Mouse (Mus musculus) limb, embryonic 15.5 days (tissue): ENCODE data around the gene Tmprss2. TPM values are rescaled to one million over a fixed set of nuclear protein-coding genes. Genes with fewer than 3 reads are reported as not detected.

Experiments used
- ATAC-seq: fragments of 200-750 bp; cut with Nextera tagmentation; 2 replicates; pipeline ENCODE4 v1.8.0; 2017; ENCODE audit warnings: low read depth, moderate TSS enrichment; ENCODE audit not compliant: insufficient number of reproducible peaks, low FRiP score, low TSS enrichment
- H3K27ac ChIP-seq: fragments of 300-500 bp; sonication (generic); 2 replicates; pipeline ENCODE4 v1.5.1; 2015; ENCODE audit warnings: moderate library complexity, mild to moderate bottlenecking, inconsistent platforms
- H3K27me3 ChIP-seq: fragments of 300-500 bp; sonication (generic); 2 replicates; pipeline ENCODE4 v1.6.1; 2015; ENCODE audit warnings: inconsistent platforms
- H3K36me3 ChIP-seq: fragments of 300-500 bp; sonication (generic); 2 replicates; pipeline ENCODE4 v1.6.1; 2015; ENCODE audit warnings: inconsistent platforms
- H3K4me1 ChIP-seq: fragments of 300-500 bp; sonication (generic); 2 replicates; pipeline ENCODE4 v1.6.1; 2015; ENCODE audit warnings: inconsistent platforms
- H3K4me2 ChIP-seq: fragments of 300-500 bp; sonication (generic); 2 replicates; pipeline ENCODE4 v1.6.1; 2015; ENCODE audit warnings: mild to moderate bottlenecking, inconsistent platforms
- H3K4me3 ChIP-seq: fragments of 300-500 bp; sonication (generic); 2 replicates; pipeline ENCODE4 v1.5.1; 2015; ENCODE audit warnings: mild to moderate bottlenecking, inconsistent platforms
- H3K9ac ChIP-seq: fragments of 300-500 bp; sonication (generic); 2 replicates; pipeline ENCODE4 v1.6.1; 2015; ENCODE audit warnings: inconsistent platforms
- H3K9me3 ChIP-seq: fragments of 300-500 bp; sonication (generic); 2 replicates; pipeline ENCODE4 v1.6.1; 2016; ENCODE audit warnings: inconsistent platforms
- WGBS: fragments of 180-500 bp; shearing (Covaris S2); methylation state at CpG from one replicate; pipeline ENCODE4 v1.1.7; 2015; 5-methylcytosine and 5-hydroxymethylcytosine counted together
- polyA plus RNA-seq: library from polyadenylated mRNA; unstranded; fragments of >200 nt; fragmentation: Nextera tagmentation; extraction: Ambion mirVana; gene quantifications from 2 replicates; pipeline ENCODE4 v1.2.1, GENCODE M21; 2015

The Tmprss2 gene
- polyA plus RNA-seq, 1 experiment from 2014 or later: 0.97 TPM

DNA sequence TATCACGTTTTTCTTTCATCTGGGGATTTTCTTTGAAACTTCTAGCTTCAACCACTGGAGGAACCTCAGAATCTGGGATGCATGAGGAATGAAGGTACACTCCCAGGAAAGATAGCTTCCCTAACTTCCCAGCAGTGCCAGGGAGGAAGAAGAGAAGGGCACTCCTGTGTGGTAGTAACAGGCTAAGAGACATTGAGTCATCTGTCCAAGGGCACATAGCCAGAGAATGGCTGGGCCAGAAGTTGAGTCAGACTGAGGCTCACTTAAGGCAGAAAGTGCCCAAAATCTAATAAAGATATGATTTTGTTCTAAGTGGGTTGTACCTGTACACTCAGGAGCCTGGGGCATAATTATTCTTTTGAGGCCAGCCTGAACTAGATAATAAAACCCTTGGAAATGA lies 41.6 kb downstream of the Tmprss2 start:
- Histone ChIP-seq H3K36me3 (no peaks in the 10 kb centered on the region), H3K9ac (no peak overlapping the region), H3K4me3 (no peak overlapping the region), H3K4me2 (no peak overlapping the region), H3K4me1 (no peaks in the 10 kb centered on the region), H3K27me3 (no peaks in the 10 kb centered on the region), H3K9me3 (no peaks in the 10 kb centered on the region), H3K27ac (no peak overlapping the region)
- ATAC-seq: no peak
- WGBS: 51% methylated on average over 1 of the region's 1 CpGs

- no peak overlapping the region for H3K27ac ChIP-seq
- WGBS: 52% methylated on average over 9 of the region's 9 CpGs
- no peak for ATAC-seq
Measured at GRCm38 (mm10) chr16:97568662-97569061, 42.3 kb downstream of the Tmprss2 start.

DNA sequence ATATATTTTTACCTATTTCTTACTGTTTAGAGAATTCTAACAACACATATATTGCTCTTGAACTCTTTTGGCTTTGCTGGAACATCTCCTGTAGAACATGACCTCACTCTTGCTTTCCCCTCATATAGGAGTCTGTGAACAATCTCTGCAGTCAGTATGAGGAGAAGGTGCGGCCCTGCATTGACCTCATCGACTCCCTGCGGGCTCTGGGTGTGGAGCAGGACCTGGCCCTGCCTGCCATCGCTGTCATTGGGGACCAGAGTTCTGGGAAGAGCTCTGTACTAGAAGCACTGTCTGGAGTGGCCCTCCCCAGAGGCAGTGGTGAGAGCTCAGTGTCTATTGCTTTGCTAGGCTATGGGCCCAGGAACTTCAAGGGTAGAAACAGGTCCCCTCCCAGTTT lies 66.7 kb downstream of the Tmprss2 start:
- no peak overlapping the region for H3K9ac ChIP-seq
- no peak for ATAC-seq
- H3K27ac ChIP-seq: no peak overlapping the region
- H3K36me3 ChIP-seq: no peaks in the 10 kb centered on the region
- H3K4me2 ChIP-seq: no peak overlapping the region
- WGBS: 73% methylated on average over 4 of the region's 4 CpGs
- H3K9me3 ChIP-seq: no peaks in the 10 kb centered on the region
- no peaks in the 10 kb centered on the region for H3K4me1 ChIP-seq
- H3K27me3 ChIP-seq: no peaks in the 10 kb centered on the region
- no peak overlapping the region for H3K4me3 ChIP-seq

More at GRCm38 (mm10) chr16:97568662-97569061, 42.3 kb downstream of the Tmprss2 start:
- H3K4me1 ChIP-seq: no peaks in the 10 kb centered on the region
- H3K4me2 ChIP-seq: no peak overlapping the region
- no peak overlapping the region for H3K4me3 ChIP-seq
- H3K27me3 ChIP-seq: no peaks in the 10 kb centered on the region
- H3K36me3 ChIP-seq: no peaks in the 10 kb centered on the region
- H3K9me3 ChIP-seq: no peaks in the 10 kb centered on the region
- no peak overlapping the region for H3K9ac ChIP-seq

GRCm38 (mm10) chr16:97536859-97537258 lies 74.1 kb downstream of the Tmprss2 start:
- no peaks in the 10 kb centered on the region for H3K27me3 ChIP-seq
- H3K27ac ChIP-seq: no peak overlapping the region
- ATAC-seq: no peak
- no peak overlapping the region for H3K4me3 ChIP-seq
- peaks cover 28% of the 10 kb centered on the region for H3K4me1 ChIP-seq
- no peak overlapping the region for H3K4me2 ChIP-seq
- H3K9ac ChIP-seq: no peak overlapping the region
- H3K36me3 ChIP-seq: no peaks in the 10 kb centered on the region
- 33% methylated on average over 1 of the region's 1 CpGs for WGBS
- H3K9me3 ChIP-seq: no peaks in the 10 kb centered on the region

DNA sequence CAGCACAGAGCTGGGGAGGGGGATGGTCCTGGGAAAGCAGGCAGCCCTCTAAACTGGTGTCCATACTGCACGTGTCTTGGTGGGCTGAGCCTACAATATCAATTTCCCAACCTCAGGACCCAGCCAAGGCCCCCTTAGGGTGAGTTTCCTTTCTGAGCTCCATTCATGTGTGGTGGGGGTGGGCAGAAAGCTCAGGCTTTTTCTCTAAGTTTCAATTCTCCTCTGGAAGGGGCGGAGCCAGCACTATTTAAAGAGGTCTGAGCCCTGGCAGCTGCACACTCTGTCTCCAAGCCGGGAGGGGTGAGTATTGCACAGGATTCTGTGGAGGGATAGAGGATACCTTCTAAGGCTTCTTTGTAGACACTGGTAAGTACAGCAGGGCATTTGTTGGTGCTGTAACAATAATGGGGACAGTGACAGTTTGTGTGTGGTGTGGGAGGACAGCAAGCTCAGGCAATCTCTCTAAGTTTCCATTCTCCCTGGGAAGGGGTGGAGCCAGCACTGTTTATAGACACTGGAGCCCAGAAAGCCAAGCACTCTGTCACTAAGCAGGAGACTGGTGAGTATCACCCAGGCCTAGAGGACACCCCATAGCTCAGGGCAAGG lies 75.1 kb downstream of the Tmprss2 start:
- ATAC-seq: peak; percentile 71
- Histone ChIP-seq H3K9ac (no peak overlapping the region), H3K4me1 (peaks cover 28% of the 10 kb centered on the region), H3K9me3 (no peaks in the 10 kb centered on the region), H3K4me2 (peak overlapping the region; percentile 38), H3K36me3 (no peaks in the 10 kb centered on the region), H3K27me3 (no peaks in the 10 kb centered on the region), H3K4me3 (0 out of 2 replicates have a peak overlapping the region, but pooled peaks have one; percentile 7), H3K27ac (peak overlapping the region; percentile 82)
- WGBS: 6% methylated on average over 3 of the region's 3 CpGs

DNA sequence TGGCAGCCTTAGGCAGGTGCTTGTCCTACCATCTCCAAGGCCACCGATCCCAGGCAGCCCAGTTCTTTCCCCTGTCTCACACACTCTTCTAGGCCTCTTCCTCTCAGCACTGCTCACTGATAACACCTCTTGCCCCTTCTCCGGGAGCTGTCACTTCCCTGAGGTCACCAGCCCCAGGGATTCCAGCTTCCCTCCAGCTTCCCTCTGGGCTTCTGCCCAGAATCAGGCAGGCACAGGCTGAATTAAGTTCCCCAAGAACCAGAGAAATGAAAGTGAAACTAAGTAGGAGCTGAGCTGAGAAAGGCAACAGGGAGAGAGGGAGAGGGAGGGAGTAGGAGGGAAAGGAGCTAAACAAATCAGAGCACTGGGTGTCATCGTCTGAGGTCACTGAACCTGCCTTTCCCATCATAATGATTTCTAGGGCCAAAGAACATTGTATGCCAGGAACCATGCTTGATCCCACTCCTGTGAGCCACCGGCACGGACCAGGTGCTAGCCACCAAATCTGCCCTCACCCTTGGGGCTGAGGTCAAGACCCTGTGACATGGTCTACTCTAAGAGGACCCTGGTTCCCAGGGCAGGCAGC lies 76.0 kb downstream of the Tmprss2 start:
- Histone ChIP-seq H3K27ac (peak overlapping the region; percentile 82), H3K4me3 (peak overlapping the region; percentile 11; the same call in 1 of the 2 replicates)
- ATAC-seq: no peak; the same call in 1 of the 2 replicates

GRCm38 (mm10) chr16:97534448-97534847 lies 76.5 kb downstream of the Tmprss2 start:
- Histone ChIP-seq H3K9ac (no peak overlapping the region), H3K9me3 (no peaks in the 10 kb centered on the region), H3K27me3 (no peaks in the 10 kb centered on the region), H3K4me1 (peaks cover 28% of the 10 kb centered on the region), H3K36me3 (no peaks in the 10 kb centered on the region), H3K4me3 (no peak overlapping the region), H3K4me2 (peak overlapping the region; percentile 38), H3K27ac (peak overlapping the region; percentile 82)
- ATAC-seq: no peak
- WGBS: 46% methylated on average over 1 of the region's 1 CpGs

More for the DNA sequence above, 76.0 kb downstream of the Tmprss2 start:
- Histone ChIP-seq H3K9me3 (no peaks in the 10 kb centered on the region), H3K36me3 (no peaks in the 10 kb centered on the region), H3K4me2 (peak overlapping the region; percentile 38), H3K27me3 (no peaks in the 10 kb centered on the region), H3K4me1 (peaks cover 28% of the 10 kb centered on the region), H3K9ac (no peak overlapping the region)
- 34% methylated on average over 5 of the region's 5 CpGs for WGBS

DNA sequence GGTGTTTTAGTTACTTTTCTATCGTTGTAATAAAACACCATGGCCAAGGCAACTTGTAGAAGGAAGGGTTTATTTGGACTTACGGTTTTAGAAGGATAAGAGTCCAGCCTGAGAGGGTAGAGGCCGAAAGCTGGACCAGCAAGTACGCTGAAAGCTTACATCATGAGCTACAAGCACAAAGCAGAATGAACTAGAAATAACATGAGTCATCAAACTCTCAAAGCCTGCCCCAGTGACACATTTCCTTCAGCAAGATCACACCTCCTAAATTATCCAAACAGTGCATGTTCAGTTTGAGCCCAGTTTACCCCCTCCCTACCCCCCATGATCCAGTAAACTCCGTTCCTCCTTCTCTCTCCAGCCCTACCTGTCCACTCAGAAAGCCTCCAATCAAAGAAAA lies 77.2 kb downstream of the Tmprss2 start:
- H3K27me3 ChIP-seq: no peaks in the 10 kb centered on the region
- H3K9me3 ChIP-seq: no peaks in the 10 kb centered on the region
- 79% methylated on average over 5 of the region's 5 CpGs for WGBS
- no peaks in the 10 kb centered on the region for H3K36me3 ChIP-seq
- no peak for ATAC-seq
- H3K27ac ChIP-seq: no peak overlapping the region
- no peak overlapping the region for H3K4me3 ChIP-seq
- no peak overlapping the region for H3K4me2 ChIP-seq
- no peak overlapping the region for H3K9ac ChIP-seq
- peaks cover 28% of the 10 kb centered on the region for H3K4me1 ChIP-seq

GRCm38 (mm10) chr16:97533126-97533525 lies 77.9 kb downstream of the Tmprss2 start:
- Histone ChIP-seq H3K9ac (no peak overlapping the region), H3K4me2 (no peak overlapping the region), H3K9me3 (no peaks in the 10 kb centered on the region), H3K4me3 (no peak overlapping the region), H3K4me1 (peaks cover 28% of the 10 kb centered on the region), H3K27me3 (no peaks in the 10 kb centered on the region), H3K36me3 (no peaks in the 10 kb centered on the region), H3K27ac (no peak overlapping the region)
- no peak for ATAC-seq
- 78% methylated on average over 1 of the region's 1 CpGs for WGBS

GRCm38 (mm10) chr16:97529241-97529640 lies 81.8 kb downstream of the Tmprss2 start:
- H3K4me3 ChIP-seq: no peak overlapping the region
- no peaks in the 10 kb centered on the region for H3K9me3 ChIP-seq
- no peaks in the 10 kb centered on the region for H3K27me3 ChIP-seq
- H3K4me1 ChIP-seq: no peaks in the 10 kb centered on the region
- WGBS: 87% methylated on average over 2 of the region's 2 CpGs
- H3K9ac ChIP-seq: no peak overlapping the region
- H3K4me2 ChIP-seq: no peak overlapping the region
- no peak for ATAC-seq
- H3K36me3 ChIP-seq: no peaks in the 10 kb centered on the region
- no peak overlapping the region for H3K27ac ChIP-seq

- no peaks in the 10 kb centered on the region for H3K27me3 ChIP-seq
- no peak overlapping the region for H3K4me2 ChIP-seq
- no peaks in the 10 kb centered on the region for H3K36me3 ChIP-seq
- H3K9ac ChIP-seq: no peak overlapping the region
- WGBS: 29% methylated on average over 1 of the region's 1 CpGs
- no peak overlapping the region for H3K27ac ChIP-seq
- no peak for ATAC-seq
- no peak overlapping the region for H3K4me3 ChIP-seq
- H3K4me1 ChIP-seq: 0 out of 2 replicates have a peak, but pooled peaks cover 4% of the 10 kb centered on the region
- H3K9me3 ChIP-seq: no peaks in the 10 kb centered on the region
Measured at GRCm38 (mm10) chr16:97523024-97523423, 88.0 kb downstream of the Tmprss2 start.

- H3K4me3 ChIP-seq: no peak overlapping the region
- no peak overlapping the region for H3K9ac ChIP-seq
- ATAC-seq: no peak
- H3K27ac ChIP-seq: no peak overlapping the region
- no peaks in the 10 kb centered on the region for H3K27me3 ChIP-seq
- 0 out of 2 replicates have a peak, but pooled peaks cover 4% of the 10 kb centered on the region for H3K4me1 ChIP-seq
- H3K4me2 ChIP-seq: no peak overlapping the region
- WGBS: 31% methylated on average over 6 of the region's 6 CpGs
- no peaks in the 10 kb centered on the region for H3K9me3 ChIP-seq
- H3K36me3 ChIP-seq: no peaks in the 10 kb centered on the region
Measured at GRCm38 (mm10) chr16:97521983-97522382, 89.0 kb downstream of the Tmprss2 start.
